Mouse (Mus musculus): ENCODE data around the gene Xbp1. TPM values are rescaled to one million over a fixed set of nuclear protein-coding genes. Genes with fewer than 3 reads are reported as not detected.

Gene Xbp1
- 78.7 and 98.3 TPM in 2 replicates for polyA plus RNA-seq (2012; rRNA removed)

GRCm38 (mm10) chr11:5520412-5521265, at the start of gene Xbp1:
Gene Xbp1, plus strand, starts transcription at chr11:5520659.

GRCm38 (mm10) chr11:5541799-5542481, 21.5 kb downstream of the Xbp1 start, which contains the start of gene Ccdc117:
Gene Ccdc117, minus strand, starts transcription at chr11:5542187.

DNA sequence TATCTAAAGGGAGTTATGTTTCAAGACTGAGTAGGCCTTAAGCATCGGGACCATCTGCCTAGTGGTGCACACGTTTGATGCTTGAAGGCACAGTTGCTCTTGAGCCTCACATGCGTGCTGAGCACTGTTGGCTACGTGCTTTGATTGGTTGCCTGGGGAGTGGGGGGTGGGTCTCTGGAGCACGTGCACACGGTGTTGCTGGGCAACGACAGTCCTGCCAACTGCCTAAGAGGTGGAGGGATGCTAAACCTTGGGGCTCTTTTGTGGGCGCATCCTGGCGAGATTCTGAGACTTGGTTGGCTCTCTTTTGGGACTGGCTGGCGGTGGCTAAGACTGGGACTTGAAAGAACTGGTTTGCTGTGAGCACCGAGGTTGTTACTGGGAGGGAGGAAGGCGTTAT, 49.0 kb downstream of the Xbp1 start, which contains the start of gene Ankrd36:
TSS of gene Ankrd36 (plus strand) at position 211 of the 400 bp plus-strand sequence.

Other genes starting within 250 kb of the Xbp1 start
- 2.2 and 3.2 TPM in 2 replicates for gene Znrf3, start 75.8 kb upstream of the Xbp1 start, polyA plus RNA-seq (2012; rRNA removed)
- 1.7 and 1.8 TPM in 2 replicates for gene Ccdc117, start 21.5 kb downstream of the Xbp1 start, polyA plus RNA-seq (2012; rRNA removed)
- gene Ankrd36, start 49.0 kb downstream of the Xbp1 start, polyA plus RNA-seq (2012; rRNA removed) = not detected in 2 replicates
- 283 and 587 TPM in 2 replicates for gene Mrps24, start 195.0 kb downstream of the Xbp1 start, polyA plus RNA-seq (2012; rRNA removed)
- gene Urgcp, start 241.7 kb downstream of the Xbp1 start, polyA plus RNA-seq (2012; rRNA removed) = 8.8 and 9.2 TPM in 2 replicates

Data from stomach, adult 2 months (tissue).